Mouse (Mus musculus) ES-E14 (cell line): ENCODE measurements around the gene Pnkd.

Experiments used
- HCFC1 ChIP-seq: IDR thresholded peaks from 2 replicates; pipeline ENCODE4 v1.6.1; 2012; ENCODE audit warnings: low read length, inconsistent platforms, borderline replicate concordance; ENCODE audit not compliant: insufficient read depth
- MAFK ChIP-seq: IDR thresholded peaks from 2 replicates; pipeline ENCODE4 v1.6.1; 2014; ENCODE audit warnings: mild to moderate bottlenecking, low read depth, low read length, inconsistent platforms; ENCODE audit not compliant: insufficient read depth
- ZC3H11A ChIP-seq: IDR thresholded peaks from 2 replicates; pipeline ENCODE4 v1.6.1; 2012; ENCODE audit warnings: low read depth, mild to moderate bottlenecking, inconsistent platforms, low read length, borderline replicate concordance
- ZNF384 ChIP-seq: IDR thresholded peaks from 2 replicates; pipeline ENCODE4 v1.6.1; 2012; ENCODE audit warnings: low read depth, low read length, inconsistent platforms

DNA sequence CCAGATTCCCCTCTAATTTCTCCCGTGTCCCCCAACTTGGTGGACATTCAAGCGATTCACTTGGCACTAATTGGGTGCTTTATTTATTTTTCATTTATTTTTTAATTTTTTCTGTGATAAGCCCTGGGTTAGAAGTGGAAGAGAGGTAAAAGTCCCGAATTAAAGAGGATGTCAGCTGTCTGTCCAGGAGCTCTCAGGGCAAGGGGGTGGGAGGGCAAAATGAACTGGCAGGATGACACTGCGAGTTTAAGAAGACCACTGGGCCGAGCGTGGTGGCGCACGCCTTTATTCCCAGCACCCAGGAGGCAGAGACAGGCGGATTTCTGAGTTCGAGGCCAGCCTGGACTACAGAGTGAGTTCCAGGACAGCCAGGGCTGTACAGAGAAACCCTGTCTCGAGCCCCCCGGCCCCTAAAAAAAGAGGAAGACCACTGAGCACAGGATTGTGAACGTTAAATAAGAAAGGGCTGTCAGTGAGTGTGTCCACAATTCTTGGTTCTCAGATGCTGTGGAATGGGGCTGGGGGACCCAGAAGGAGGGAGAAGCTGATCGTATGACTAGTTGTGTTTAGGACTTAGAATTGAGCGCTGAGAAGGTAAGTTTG, 102.8 kb downstream of the Pnkd start:
- no peak for TF ChIP-seq HCFC1
- no peak; the same call in 1 of the 2 replicates for TF ChIP-seq ZC3H11A
- no peak for TF ChIP-seq ZNF384
- TF ChIP-seq MAFK = no peak
